Mouse (Mus musculus) effector memory CD4-positive, alpha-beta T cell, adult 5 months (primary cell): ENCODE data around the gene Cldn34b1. TPM values are rescaled to one million over a fixed set of nuclear protein-coding genes. Genes with fewer than 3 reads are reported as not detected.

Source experiments
- polyA plus RNA-seq: library from polyadenylated mRNA; unstranded; fragments of 100-300 nt; shearing (Covaris generic); gene quantifications from one replicate; pipeline ENCODE4 v1.2.1, GENCODE M21; 2017

Cldn34b1 gene
- not detected for polyA plus RNA-seq

GRCm38 (mm10) chrX:154890167-154890566 is at the start of gene Cldn34b1:
Gene Cldn34b1, minus strand, starts transcription at chrX:154890267.

GRCm38 (mm10) chrX:154935887-154936286 is 45.8 kb upstream of the Cldn34b1 start, which contains the start of gene Magea6:
Gene Magea6, minus strand, starts transcription at chrX:154935987.

Other genes starting within 250 kb of the Cldn34b1 start
- not detected for gene Magea6, start 45.7 kb upstream of the Cldn34b1 start, polyA plus RNA-seq
- not detected for gene Magea3, start 59.2 kb upstream of the Cldn34b1 start, polyA plus RNA-seq
- not detected for gene Magea8, start 105.6 kb upstream of the Cldn34b1 start, polyA plus RNA-seq
- gene Magea5, start 172.9 kb upstream of the Cldn34b1 start, polyA plus RNA-seq, result not detected
- not detected for gene Magea1, start 199.5 kb upstream of the Cldn34b1 start, polyA plus RNA-seq
- not detected for gene Magea2, start 203.4 kb upstream of the Cldn34b1 start, polyA plus RNA-seq
- not detected for gene Cldn34b2, start 238.1 kb upstream of the Cldn34b1 start, polyA plus RNA-seq